Comparison of ENCODE assay signal across 8 mouse cellular contexts in the genomic region with DNA sequence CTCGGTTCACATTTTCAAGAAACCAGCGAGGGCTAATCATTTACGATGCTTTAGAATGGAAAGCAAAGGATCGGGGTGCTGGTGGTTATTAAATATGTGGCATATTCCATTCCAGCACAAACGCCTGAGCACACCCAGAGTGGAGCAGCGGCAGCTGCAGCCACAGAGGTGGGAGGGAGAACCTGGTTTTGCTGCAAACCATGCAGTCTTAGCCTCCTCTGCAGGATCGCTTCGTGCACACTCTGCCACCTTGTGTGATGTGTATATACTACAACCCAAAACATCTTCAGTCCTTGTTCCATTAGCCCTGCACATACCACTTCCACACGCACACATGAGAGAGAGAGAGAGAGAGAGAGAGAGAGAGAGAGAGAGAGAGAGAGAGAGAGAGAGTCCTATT.
DNase-seq lines count a peak whose midpoint lies in the region; ATAC-seq and TF ChIP-seq lines count a peak whose summit lies in the region.

No protein-coding gene starts in this region.

- H3K27me3 ChIP-seq in midbrain, embryonic 11.5 days (ENCODE audit: control insufficient read depth, insufficient read depth, low read length), result no peaks in the 10 kb centered on the region
- no peaks in the 10 kb centered on the region for H3K27me3 ChIP-seq in midbrain, embryonic 10.5 days (ENCODE audit: low read depth, poor library complexity, severe bottlenecking)
- no peaks in the 10 kb centered on the region for H3K27me3 ChIP-seq in intestine, postnatal 0 days (replicated peaks; ENCODE audit: control insufficient read depth, insufficient read depth, low read length)
- H3K27me3 ChIP-seq in limb, embryonic 15.5 days, result no peaks in the 10 kb centered on the region

- H3K36me3 ChIP-seq in midbrain, embryonic 11.5 days (ENCODE audit: control insufficient read depth, insufficient read depth, low read length), result no peaks in the 10 kb centered on the region
- no peaks in the 10 kb centered on the region for H3K36me3 ChIP-seq in midbrain, embryonic 10.5 days
- no peaks in the 10 kb centered on the region for H3K36me3 ChIP-seq in intestine, postnatal 0 days (ENCODE audit: control insufficient read depth, insufficient read depth)
- H3K36me3 ChIP-seq in limb, embryonic 15.5 days, result no peaks in the 10 kb centered on the region

- ATAC-seq in midbrain, embryonic 11.5 days (ENCODE audit: low FRiP score), result peak; percentile 82
- no peak for ATAC-seq in intestine, postnatal 0 days
- ATAC-seq in limb, embryonic 15.5 days (ENCODE audit: insufficient number of reproducible peaks, low FRiP score, low TSS enrichment, low read depth), result peak; percentile 71; the same call in 1 of the 2 replicates

- peak; percentile 68 for TF ChIP-seq CTCF in intestine, postnatal 0 days (IDR thresholded peaks at IDR 0.05; ENCODE audit: low read depth)

- no peak overlapping the region for H3K9ac ChIP-seq in midbrain, embryonic 11.5 days (ENCODE audit: low read length)
- H3K9ac ChIP-seq in intestine, postnatal 0 days (ENCODE audit: low read depth, low read length), result no peak overlapping the region
- no peak overlapping the region for H3K9ac ChIP-seq in limb, embryonic 15.5 days

- WGBS in midbrain, embryonic 11.5 days, result 65% methylated on average over 9 of the region's 9 CpGs
- 71% methylated on average over 9 of the region's 9 CpGs for WGBS in midbrain, embryonic 10.5 days
- 21% methylated on average over 9 of the region's 9 CpGs for WGBS in intestine, postnatal 0 days
- 16% methylated on average over 9 of the region's 9 CpGs for WGBS in limb, embryonic 15.5 days

- H3K4me2 ChIP-seq in midbrain, embryonic 11.5 days, result no peak overlapping the region
- no peak overlapping the region for H3K4me2 ChIP-seq in intestine, postnatal 0 days (replicated peaks; ENCODE audit: low read depth)
- H3K4me2 ChIP-seq in limb, embryonic 15.5 days, result peak overlapping the region; percentile 33; the same call in 1 of the 2 replicates

- no peak overlapping the region for H3K4me3 ChIP-seq in midbrain, embryonic 11.5 days (ENCODE audit: low read depth, low read length)
- H3K4me3 ChIP-seq in midbrain, embryonic 10.5 days, result no peak overlapping the region
- H3K4me3 ChIP-seq in intestine, postnatal 0 days (ENCODE audit: low read depth, low read length), result no peak overlapping the region
- peak overlapping the region; percentile 5; the same call in 1 of the 2 replicates for H3K4me3 ChIP-seq in limb, embryonic 15.5 days

- no peaks in the 10 kb centered on the region for H3K4me1 ChIP-seq in midbrain, embryonic 11.5 days (ENCODE audit: control insufficient read depth, insufficient read depth, low read length)
- H3K4me1 ChIP-seq in midbrain, embryonic 10.5 days, result no peaks in the 10 kb centered on the region
- H3K4me1 ChIP-seq in intestine, postnatal 0 days (replicated peaks; ENCODE audit: control insufficient read depth, insufficient read depth, low read length), result no peaks in the 10 kb centered on the region
- peaks cover 5% of the 10 kb centered on the region; the same call in 1 of the 2 replicates for H3K4me1 ChIP-seq in limb, embryonic 15.5 days

- DNase-seq in midbrain, embryonic 11.5 days (ENCODE audit: low spot score, missing footprints), result no peak
- DNase-seq in midbrain, embryonic 10.5 days (ENCODE audit: low spot score), result no peak
- DNase-seq in cerebellum, postnatal 25 days, result peak; percentile 57 to 69
- DNase-seq in frontal cortex, postnatal 14 days (ENCODE audit: low spot score in 2 of 2), result peak; percentile 54 to 61
- DNase-seq in right cerebral cortex, postnatal 4 days, result peak; percentile 57
- DNase-seq in spleen, postnatal 14 days (ENCODE audit: low spot score in 2 of 2), result no peak

- H3K9me3 ChIP-seq in midbrain, embryonic 11.5 days (ENCODE audit: control insufficient read depth, low read length), result no peaks in the 10 kb centered on the region
- H3K9me3 ChIP-seq in midbrain, embryonic 10.5 days (replicated peaks), result no peaks in the 10 kb centered on the region
- no peaks in the 10 kb centered on the region for H3K9me3 ChIP-seq in intestine, postnatal 0 days (ENCODE audit: control insufficient read depth)
- no peaks in the 10 kb centered on the region for H3K9me3 ChIP-seq in limb, embryonic 15.5 days

- no peak overlapping the region for H3K27ac ChIP-seq in midbrain, embryonic 11.5 days (ENCODE audit: low read depth, low read length)
- no peak overlapping the region for H3K27ac ChIP-seq in midbrain, embryonic 10.5 days (replicated peaks)
- no peak overlapping the region for H3K27ac ChIP-seq in intestine, postnatal 0 days (ENCODE audit: low read depth, low read length)
- peak overlapping the region; percentile 33; the same call in 1 of the 2 replicates for H3K27ac ChIP-seq in limb, embryonic 15.5 days

Comparison
In these comparisons a context has a peak if more than half of its experiments do, and no peak if none do; other contexts are left out.
1. DNase-seq: peak in cerebellum, postnatal 25 days (2 of 2), frontal cortex, postnatal 14 days (2 of 2) and right cerebral cortex, postnatal 4 days (single experiment); none in midbrain, embryonic 11.5 days (single experiment), midbrain, embryonic 10.5 days (single experiment) and spleen, postnatal 14 days (0 of 2).